19 mouse cellular contexts compared by ENCODE assay signal in the genomic region with DNA sequence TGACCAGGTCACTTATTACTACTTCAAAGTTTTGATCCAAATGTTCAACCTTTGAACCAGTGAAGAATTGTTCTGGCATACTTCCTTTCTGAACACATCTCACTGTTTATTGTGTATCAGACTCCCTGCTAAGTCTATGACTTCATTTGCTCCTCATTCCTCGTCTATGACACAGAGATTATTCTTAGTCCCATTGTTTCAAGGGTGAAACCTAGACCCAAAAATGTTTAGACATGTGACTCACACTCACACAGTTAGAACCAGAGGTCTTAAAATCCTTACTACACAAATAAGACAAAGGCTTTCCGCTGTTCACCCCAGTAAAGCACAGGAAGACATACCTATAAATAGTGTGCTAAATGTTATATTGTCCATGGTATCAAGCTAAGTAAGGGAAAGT.
DNase-seq lines count a peak whose midpoint lies in the region; ATAC-seq and TF ChIP-seq lines count a peak whose summit lies in the region.
"Had no signal": no experiment of that assay in that cellular context is flagged by ENCODE, and none has a peak within 500 bp of the region (broad histone marks: within the 10 kb centered on the region; RNA-seq: fewer than 3 reads in every experiment).

No protein-coding gene starts in this region.

- H3K4me1 ChIP-seq in liver, postnatal 0 days (ENCODE audit: insufficient read depth) = no peaks in the 10 kb centered on the region
- peaks cover 6% of the 10 kb centered on the region for H3K4me1 ChIP-seq in heart, postnatal 0 days (ENCODE audit: control insufficient read depth, insufficient read depth)
- 0 out of 2 replicates have a peak, but pooled peaks cover 2% of the 10 kb centered on the region for H3K4me1 ChIP-seq in forebrain, embryonic 16.5 days (replicated peaks; ENCODE audit: control insufficient read depth, insufficient read depth, low read length)
- H3K4me1 ChIP-seq: embryonic facial prominence, embryonic 15.5 days; hindbrain, embryonic 13.5 days; intestine, embryonic 15.5 days; kidney, embryonic 15.5 days; limb, embryonic 10.5 days; midbrain, embryonic 13.5 days had no signal

- in situ Hi-C loops in Patski (cut with MboI; ENCODE audit: low pct_unique_long_range_greater_than_20kb) = no loop called here

- POLR2A ChIA-PET in Patski (lab: Charles Lee) = no interaction called here

- H3K36me3 ChIP-seq in liver, postnatal 0 days (replicated peaks; ENCODE audit: insufficient read depth, low read length) = no peaks in the 10 kb centered on the region
- no peaks in the 10 kb centered on the region for H3K36me3 ChIP-seq in heart, postnatal 0 days (replicated peaks; ENCODE audit: control insufficient read depth, insufficient read depth, low read length)
- no peaks in the 10 kb centered on the region for H3K36me3 ChIP-seq in forebrain, embryonic 16.5 days (ENCODE audit: control insufficient read depth, insufficient read depth)
- H3K36me3 ChIP-seq: embryonic facial prominence, embryonic 15.5 days; forebrain, embryonic 12.5 days; hindbrain, embryonic 13.5 days; intestine, embryonic 15.5 days; kidney, embryonic 15.5 days; limb, embryonic 10.5 days; midbrain, embryonic 13.5 days had no signal

- WGBS in liver, postnatal 0 days (ENCODE audit: insufficient replicate concordance) = 49% methylated on average over 2 of the region's 2 CpGs
- WGBS in heart, postnatal 0 days = 17% methylated on average over 2 of the region's 2 CpGs
- 60% methylated on average over 2 of the region's 2 CpGs for WGBS in forebrain, embryonic 16.5 days

- no peak overlapping the region for H3K4me3 ChIP-seq in liver, postnatal 0 days (ENCODE audit: low read depth, low read length)
- no peak overlapping the region for H3K4me3 ChIP-seq in heart, postnatal 0 days (ENCODE audit: low read depth, low read length)
- no peak overlapping the region for H3K4me3 ChIP-seq in forebrain, embryonic 16.5 days (replicated peaks; ENCODE audit: low read length)
- H3K4me3 ChIP-seq: embryonic facial prominence, embryonic 15.5 days; forebrain, embryonic 12.5 days; hindbrain, embryonic 13.5 days; intestine, embryonic 15.5 days; kidney, embryonic 15.5 days; limb, embryonic 10.5 days; midbrain, embryonic 13.5 days had no signal

- TF ChIP-seq CTCF in liver, postnatal 0 days (IDR thresholded peaks at IDR 0.05; ENCODE audit: low read depth) = no peak
- TF ChIP-seq CTCF in Patski (IDR thresholded peaks at IDR 0.05) = no peak
- TF ChIP-seq CTCF in heart, postnatal 0 days (IDR thresholded peaks at IDR 0.05; ENCODE audit: low read depth) = no peak

- intact Hi-C loops in heart, postnatal 25 days (cut with DNase I) = no loop called here

- no peaks in the 10 kb centered on the region for H3K27me3 ChIP-seq in liver, postnatal 0 days (ENCODE audit: insufficient read depth, low read length)
- H3K27me3 ChIP-seq in Patski = no peaks in the 10 kb centered on the region
- no peaks in the 10 kb centered on the region for H3K27me3 ChIP-seq in heart, postnatal 0 days (ENCODE audit: control insufficient read depth, insufficient read depth, low read length)
- H3K27me3 ChIP-seq in forebrain, embryonic 16.5 days (replicated peaks; ENCODE audit: control insufficient read depth, insufficient read depth, low read length) = no peaks in the 10 kb centered on the region
- H3K27me3 ChIP-seq: embryonic facial prominence, embryonic 15.5 days; forebrain, embryonic 12.5 days; hindbrain, embryonic 13.5 days; intestine, embryonic 15.5 days; midbrain, embryonic 13.5 days had no signal

- TF ChIP-seq EP300 in liver, postnatal 0 days (IDR thresholded peaks at IDR 0.05; ENCODE audit: low read depth) = no peak
- TF ChIP-seq EP300 in heart, postnatal 0 days (IDR thresholded peaks at IDR 0.05; ENCODE audit: low read depth) = peak; percentile 64; the same call in 1 of the 2 replicates

- H3K27ac ChIP-seq in liver, postnatal 0 days (ENCODE audit: low read depth) = no peak overlapping the region; the same call in 1 of the 2 replicates
- peak overlapping the region; percentile 81 for H3K27ac ChIP-seq in heart, postnatal 0 days (ENCODE audit: low read depth)
- H3K27ac ChIP-seq in forebrain, embryonic 16.5 days (ENCODE audit: low read length) = no peak overlapping the region
- H3K27ac ChIP-seq: embryonic facial prominence, embryonic 15.5 days; forebrain, embryonic 12.5 days; hindbrain, embryonic 13.5 days; intestine, embryonic 15.5 days; kidney, embryonic 15.5 days; limb, embryonic 10.5 days; liver, embryonic 14.5 days; midbrain, embryonic 13.5 days had no signal

- H3K4me2 ChIP-seq in liver, postnatal 0 days (ENCODE audit: low read depth, low read length) = no peak overlapping the region
- no peak overlapping the region for H3K4me2 ChIP-seq in heart, postnatal 0 days (ENCODE audit: low read depth, low read length)
- no peak overlapping the region for H3K4me2 ChIP-seq in forebrain, embryonic 16.5 days (ENCODE audit: low read length)
- H3K4me2 ChIP-seq: embryonic facial prominence, embryonic 15.5 days; forebrain, embryonic 12.5 days; hindbrain, embryonic 13.5 days; intestine, embryonic 15.5 days; kidney, embryonic 15.5 days; midbrain, embryonic 13.5 days had no signal

- CTCF ChIA-PET in Patski (lab: Charles Lee) = interaction anchor here (0.8 kb wide), 1 partner anchor 29 kb away, joined by 4 read pairs; no protein-coding TSS in a partner anchor

- no peaks in the 10 kb centered on the region for H3K9me3 ChIP-seq in liver, postnatal 0 days (ENCODE audit: low read length)
- H3K9me3 ChIP-seq in heart, postnatal 0 days (replicated peaks; ENCODE audit: control insufficient read depth, low read length) = no peaks in the 10 kb centered on the region
- H3K9me3 ChIP-seq in forebrain, embryonic 16.5 days (ENCODE audit: control insufficient read depth, low read length) = no peaks in the 10 kb centered on the region
- H3K9me3 ChIP-seq: embryonic facial prominence, embryonic 15.5 days; forebrain, embryonic 12.5 days; hindbrain, embryonic 13.5 days; intestine, embryonic 15.5 days; kidney, embryonic 15.5 days; limb, embryonic 10.5 days; midbrain, embryonic 13.5 days had no signal

- peak; percentile 17 for DNase-seq in heart, adult 11 months
- DNase-seq in heart, postnatal 25 days (ENCODE audit: low spot score) = no peak
- DNase-seq in liver, postnatal 0 days = no peak
- DNase-seq in liver = no peak
- DNase-seq in Patski (ENCODE audit: low read depth, low spot score) = peak; percentile 66
- DNase-seq in heart, postnatal 0 days (ENCODE audit: low spot score) = peak; percentile 84
- DNase-seq in cerebellum, postnatal 4 days (ENCODE audit: low spot score in 2 of 2) = no peak
- DNase-seq: cerebellum, postnatal 10 days; embryo, embryonic 11 days; layer of hippocampus, postnatal 36 days had no signal

- H3K9ac ChIP-seq in liver, postnatal 0 days (replicated peaks) = no peak overlapping the region
- no peak overlapping the region for H3K9ac ChIP-seq in heart, postnatal 0 days (replicated peaks; ENCODE audit: low read depth, low read length)
- H3K9ac ChIP-seq in forebrain, embryonic 16.5 days (replicated peaks; ENCODE audit: low read depth, low read length) = no peak overlapping the region
- H3K9ac ChIP-seq: embryonic facial prominence, embryonic 15.5 days; forebrain, embryonic 12.5 days; hindbrain, embryonic 13.5 days; intestine, embryonic 15.5 days; kidney, embryonic 15.5 days; liver, embryonic 14.5 days; midbrain, embryonic 13.5 days had no signal

- peak; percentile 48 for ATAC-seq in liver, postnatal 0 days
- peak; percentile 79 for ATAC-seq in Patski
- peak; percentile 90 for ATAC-seq in heart, postnatal 0 days (ENCODE audit: insufficient read depth, low read depth)
- ATAC-seq in forebrain, embryonic 16.5 days = no peak
- ATAC-seq: intestine, embryonic 15.5 days; midbrain, embryonic 13.5 days had no signal

Comparison
In these comparisons a context has a peak if more than half of its experiments do, and no peak if none do; other contexts are left out.
1. DNase-seq: peak in heart, adult 11 months (single experiment), Patski (single experiment) and heart, postnatal 0 days (single experiment); none in heart, postnatal 25 days (single experiment), liver, postnatal 0 days (single experiment), liver (single experiment) and cerebellum, postnatal 4 days (0 of 2).